Mouse (Mus musculus): Measurements from ENCODE around the gene Hoxd10.
A peak's percentile ranks its signal among the peaks of the same experiment; 100 is the strongest.

Gene Hoxd10

DNA sequence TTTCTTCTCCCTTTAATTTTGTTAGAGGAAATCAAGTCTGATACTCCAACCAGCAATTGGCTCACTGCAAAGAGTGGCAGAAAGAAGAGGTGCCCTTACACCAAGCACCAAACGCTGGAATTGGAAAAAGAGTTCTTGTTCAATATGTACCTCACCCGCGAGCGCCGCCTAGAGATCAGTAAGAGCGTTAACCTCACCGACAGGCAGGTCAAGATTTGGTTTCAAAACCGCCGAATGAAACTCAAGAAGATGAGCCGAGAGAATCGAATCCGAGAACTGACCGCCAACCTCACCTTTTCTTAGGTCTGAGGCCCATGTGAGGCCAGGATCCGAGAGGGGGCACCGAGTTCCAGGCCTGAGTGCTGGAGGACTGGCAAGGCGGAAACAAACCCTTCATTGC lies 2.3 kb downstream of the Hoxd10 start:
- no peak overlapping the region for H3K4me3 ChIP-seq (replicated peaks; ENCODE audit: low read length)
- H3K27me3 ChIP-seq (ENCODE audit: insufficient read depth, low read length), result peaks cover 96% of the 10 kb centered on the region
- peaks cover 49% of the 10 kb centered on the region for H3K4me1 ChIP-seq (replicated peaks; ENCODE audit: low read depth, low read length)
- no peaks in the 10 kb centered on the region for H3K9me3 ChIP-seq (ENCODE audit: low read length)
- no peaks in the 10 kb centered on the region for H3K36me3 ChIP-seq (ENCODE audit: insufficient read depth, low read length)
- TF ChIP-seq POU5F1 (IDR thresholded peaks at IDR 0.05; ENCODE audit: borderline replicate concordance, low read length), result no peak
- TF ChIP-seq CTCF (conservative IDR thresholded peaks at IDR 0.05; ENCODE audit: low read length), result peak; percentile 85
- TF ChIP-seq NANOG (IDR thresholded peaks at IDR 0.05; ENCODE audit: borderline replicate concordance, low read length), result no peak

DNA sequence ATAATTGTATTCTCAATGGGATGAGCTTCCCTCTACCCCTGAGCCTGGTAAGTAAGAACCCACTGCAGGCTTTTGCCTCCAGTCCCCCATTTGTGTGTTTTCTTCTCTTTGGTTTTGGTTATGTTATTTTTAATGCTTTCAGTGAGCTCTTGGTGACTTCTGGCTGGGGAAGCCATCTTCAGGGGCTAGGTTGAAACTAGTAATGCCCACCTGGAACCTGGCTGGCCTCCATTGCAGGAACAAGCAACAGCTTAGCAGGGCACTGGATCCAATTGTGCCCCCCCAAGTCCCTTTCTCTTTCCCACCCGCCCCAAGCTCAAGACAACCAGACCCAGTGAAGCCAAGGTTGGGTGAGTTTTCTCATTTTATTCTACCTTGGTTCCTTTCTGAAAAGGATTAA lies 3.7 kb downstream of the Hoxd10 start:
- TF ChIP-seq CTCF (conservative IDR thresholded peaks at IDR 0.05; ENCODE audit: low read length), result no peak
- no peak for TF ChIP-seq NANOG (IDR thresholded peaks at IDR 0.05; ENCODE audit: borderline replicate concordance, low read length)
- no peaks in the 10 kb centered on the region for H3K9me3 ChIP-seq (ENCODE audit: low read length)
- H3K4me1 ChIP-seq (replicated peaks; ENCODE audit: low read depth, low read length), result peaks cover 50% of the 10 kb centered on the region
- no peaks in the 10 kb centered on the region for H3K36me3 ChIP-seq (ENCODE audit: insufficient read depth, low read length)
- H3K27me3 ChIP-seq (ENCODE audit: insufficient read depth, low read length), result peaks cover 97% of the 10 kb centered on the region
- no peak overlapping the region for H3K4me3 ChIP-seq (replicated peaks; ENCODE audit: low read length)

DNA sequence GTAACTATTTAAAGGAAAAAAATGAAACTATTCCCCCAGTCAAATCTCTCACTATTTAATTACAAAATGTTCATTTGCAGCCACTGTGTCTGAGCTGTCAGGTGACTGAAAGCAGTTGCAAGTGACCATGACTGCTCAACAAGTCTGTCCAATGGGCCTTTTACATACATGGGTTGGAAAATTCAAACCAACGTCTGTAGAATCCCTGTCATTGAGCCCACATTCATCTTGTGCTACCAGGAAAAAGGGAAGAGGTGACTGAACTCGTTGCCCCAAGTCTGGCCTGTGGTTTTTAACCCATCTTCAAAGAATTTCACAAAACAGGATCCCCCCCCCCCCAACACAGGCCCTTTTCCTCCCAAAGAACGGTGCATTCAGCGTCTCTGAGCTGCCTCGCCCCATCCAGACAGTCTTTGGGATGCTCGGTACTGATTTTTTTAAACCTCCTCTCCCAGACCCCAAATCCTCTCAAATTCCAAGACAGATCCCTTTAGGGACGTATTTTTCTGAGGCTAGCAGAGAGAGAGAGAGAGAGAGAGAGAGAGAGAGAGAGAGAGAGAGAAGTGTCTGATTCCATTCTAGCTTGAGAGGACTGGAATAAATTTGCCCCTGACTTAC lies 4.2 kb downstream of the Hoxd10 start:
- no peak overlapping the region for H3K4me3 ChIP-seq (replicated peaks; ENCODE audit: low read length)
- H3K4me1 ChIP-seq (replicated peaks; ENCODE audit: low read depth, low read length), result peaks cover 53% of the 10 kb centered on the region
- H3K27me3 ChIP-seq (ENCODE audit: insufficient read depth, low read length), result peaks cover 100% of the 10 kb centered on the region
- TF ChIP-seq CTCF (conservative IDR thresholded peaks at IDR 0.05; ENCODE audit: low read length) (no peak), POU5F1 (IDR thresholded peaks at IDR 0.05; ENCODE audit: borderline replicate concordance, low read length) (no peak), NANOG (IDR thresholded peaks at IDR 0.05; ENCODE audit: borderline replicate concordance, low read length) (no peak)
- H3K9me3 ChIP-seq (ENCODE audit: low read length), result no peaks in the 10 kb centered on the region
- no peaks in the 10 kb centered on the region for H3K36me3 ChIP-seq (ENCODE audit: insufficient read depth, low read length)

DNA sequence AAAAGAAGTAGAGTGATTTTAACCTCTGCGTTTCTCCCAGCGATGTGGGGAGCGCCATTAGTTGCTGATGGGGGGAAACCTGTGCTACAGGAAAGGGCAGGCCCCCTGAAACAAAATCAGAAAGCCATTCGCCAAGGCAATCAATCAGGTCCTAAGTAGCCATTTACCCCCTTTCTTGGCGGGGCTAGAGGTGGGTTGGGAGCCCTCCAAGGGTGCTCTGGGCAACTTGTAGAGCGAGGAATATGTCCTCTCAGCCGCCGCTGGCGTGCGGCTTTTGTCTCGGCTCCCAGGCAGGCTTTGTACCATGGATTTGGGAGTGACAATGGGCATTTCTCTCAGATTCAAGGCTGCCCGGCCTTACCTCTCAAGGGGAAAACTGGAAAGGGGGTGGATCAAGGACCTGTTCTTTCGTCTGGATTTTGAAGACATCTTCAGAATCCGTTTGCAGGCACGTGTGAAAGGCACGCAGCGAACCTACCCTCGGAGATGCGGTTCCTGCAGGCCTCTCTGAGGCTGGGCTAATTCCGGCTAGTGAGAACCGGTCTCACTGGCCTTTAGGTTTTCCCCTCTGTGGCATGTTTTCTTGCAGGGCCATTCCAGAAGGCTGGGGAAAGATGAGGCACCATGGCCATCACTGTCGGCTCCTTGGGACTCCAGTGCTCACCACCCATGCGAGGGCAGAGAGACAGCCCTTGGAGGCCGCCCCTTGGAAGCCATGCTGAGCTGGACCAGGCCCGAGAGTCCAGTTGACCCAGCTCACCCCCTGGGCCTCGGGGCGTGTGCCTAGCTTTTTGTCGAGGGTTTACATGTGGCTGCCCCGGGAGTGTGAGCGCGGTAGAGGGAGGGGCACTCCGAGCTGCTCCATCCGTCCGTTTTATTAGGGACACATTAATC lies 5.0 kb downstream of the Hoxd10 start:
- Histone ChIP-seq H3K4me3 (replicated peaks; ENCODE audit: low read length) (no peak overlapping the region), H3K36me3 (ENCODE audit: insufficient read depth, low read length) (no peaks in the 10 kb centered on the region), H3K9me3 (ENCODE audit: low read length) (no peaks in the 10 kb centered on the region), H3K27me3 (ENCODE audit: insufficient read depth, low read length) (peaks cover 100% of the 10 kb centered on the region), H3K4me1 (replicated peaks; ENCODE audit: low read depth, low read length) (peaks cover 48% of the 10 kb centered on the region)
- TF ChIP-seq NANOG (IDR thresholded peaks at IDR 0.05; ENCODE audit: borderline replicate concordance, low read length), result no peak
- TF ChIP-seq POU5F1 (IDR thresholded peaks at IDR 0.05; ENCODE audit: borderline replicate concordance, low read length), result no peak
- no peak for TF ChIP-seq CTCF (conservative IDR thresholded peaks at IDR 0.05; ENCODE audit: low read length)

DNA sequence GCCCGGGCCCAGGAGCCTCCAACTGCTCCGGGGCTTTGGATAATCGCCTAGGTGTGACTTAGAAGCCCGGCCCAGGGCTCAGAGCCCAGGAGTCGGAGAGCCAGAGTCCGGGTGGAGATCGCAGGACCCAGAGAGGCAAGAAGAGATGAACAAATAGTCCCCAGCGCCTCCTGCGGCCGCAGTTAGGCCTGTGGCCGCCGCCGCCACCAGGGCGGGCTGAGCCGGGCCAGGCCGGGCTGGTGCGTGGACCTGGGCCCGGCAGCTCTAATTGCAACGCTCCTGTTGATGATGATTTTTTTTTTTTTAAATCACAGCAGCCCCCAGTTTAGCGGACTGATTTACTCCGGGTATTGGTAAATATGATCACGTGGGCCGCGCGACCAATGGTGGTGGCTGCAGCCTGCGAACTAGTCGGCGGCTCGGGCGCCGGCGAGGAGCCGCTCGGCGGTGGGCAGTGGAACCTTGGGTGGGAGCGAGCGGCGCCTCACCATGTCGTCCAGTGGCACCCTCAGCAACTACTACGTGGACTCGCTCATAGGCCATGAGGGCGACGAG lies 5.9 kb downstream of the Hoxd10 start, which contains the start of gene Hoxd9:
Hoxd9 (plus strand) TSS at position 161 of the 555 bp plus-strand sequence.
- no peak for TF ChIP-seq NANOG (IDR thresholded peaks at IDR 0.05; ENCODE audit: borderline replicate concordance, low read length)
- TF ChIP-seq POU5F1 (IDR thresholded peaks at IDR 0.05; ENCODE audit: borderline replicate concordance, low read length), result no peak
- TF ChIP-seq CTCF (conservative IDR thresholded peaks at IDR 0.05; ENCODE audit: low read length), result no peak
- Histone ChIP-seq H3K4me1 (replicated peaks; ENCODE audit: low read depth, low read length) (peaks cover 38% of the 10 kb centered on the region), H3K9me3 (ENCODE audit: low read length) (no peaks in the 10 kb centered on the region), H3K27me3 (ENCODE audit: insufficient read depth, low read length) (peaks cover 97% of the 10 kb centered on the region), H3K4me3 (replicated peaks; ENCODE audit: low read length) (peak within 1 kb of the TSS; percentile 64), H3K36me3 (ENCODE audit: insufficient read depth, low read length) (no peaks in the 10 kb centered on the region)

DNA sequence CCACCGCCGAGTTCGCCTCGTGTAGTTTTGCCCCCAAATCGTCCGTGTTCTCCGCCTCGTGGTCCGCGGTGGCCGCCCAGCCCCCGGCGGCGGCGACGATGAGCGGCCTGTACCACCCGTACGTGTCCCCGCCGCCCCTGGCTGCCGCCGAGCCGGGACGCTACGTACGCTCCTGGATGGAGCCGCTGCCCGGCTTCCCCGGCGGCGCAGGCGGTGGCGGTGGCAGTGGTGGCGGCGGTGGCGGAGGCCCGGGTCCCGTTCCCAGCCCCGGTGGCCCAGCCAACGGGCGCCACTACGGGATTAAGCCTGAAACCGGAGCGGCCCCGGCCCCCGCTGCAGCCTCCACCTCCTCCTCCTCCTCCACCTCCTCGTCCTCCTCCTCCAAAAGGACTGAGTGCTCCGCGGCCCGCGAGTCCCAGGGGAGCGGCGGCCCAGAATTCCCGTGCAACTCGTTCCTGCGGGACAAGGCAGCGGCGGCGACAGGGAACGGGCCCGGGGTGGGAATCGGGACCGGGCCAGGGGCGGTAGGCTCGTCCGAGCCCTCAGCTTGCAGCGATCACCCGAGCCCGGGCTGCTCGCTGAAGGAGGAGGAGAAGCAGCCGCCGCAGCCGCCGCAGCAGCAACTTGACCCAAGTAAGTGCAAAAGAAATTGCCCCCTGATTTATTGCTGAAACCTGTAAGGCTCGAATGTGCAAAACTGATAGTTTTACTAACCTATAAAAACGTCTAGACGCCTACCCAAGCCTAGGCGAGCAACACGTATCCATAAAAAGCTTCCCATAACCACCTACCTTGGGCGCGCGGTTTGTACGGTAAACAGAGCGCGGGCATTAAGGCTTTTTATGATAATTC lies 6.7 kb downstream of the Hoxd10 start:
- Histone ChIP-seq H3K27me3 (ENCODE audit: insufficient read depth, low read length) (peaks cover 97% of the 10 kb centered on the region), H3K4me1 (replicated peaks; ENCODE audit: low read depth, low read length) (peaks cover 31% of the 10 kb centered on the region), H3K36me3 (ENCODE audit: insufficient read depth, low read length) (no peaks in the 10 kb centered on the region), H3K4me3 (replicated peaks; ENCODE audit: low read length) (peak overlapping the region; percentile 64), H3K9me3 (ENCODE audit: low read length) (no peaks in the 10 kb centered on the region)
- TF ChIP-seq NANOG (IDR thresholded peaks at IDR 0.05; ENCODE audit: borderline replicate concordance, low read length) (no peak), POU5F1 (IDR thresholded peaks at IDR 0.05; ENCODE audit: borderline replicate concordance, low read length) (no peak), CTCF (conservative IDR thresholded peaks at IDR 0.05; ENCODE audit: low read length) (no peak)

DNA sequence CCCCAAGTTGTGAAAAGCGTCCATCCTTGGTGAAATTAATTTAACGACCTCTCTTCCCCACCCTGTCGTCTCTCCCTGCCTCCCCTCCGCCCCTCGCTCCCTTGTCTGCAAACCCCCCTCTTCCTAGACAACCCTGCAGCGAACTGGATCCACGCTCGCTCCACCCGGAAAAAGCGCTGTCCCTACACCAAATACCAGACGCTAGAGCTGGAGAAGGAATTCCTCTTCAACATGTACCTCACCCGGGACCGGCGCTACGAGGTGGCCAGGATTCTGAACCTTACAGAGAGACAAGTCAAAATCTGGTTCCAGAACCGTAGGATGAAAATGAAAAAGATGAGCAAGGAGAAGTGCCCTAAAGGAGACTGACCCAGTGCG lies 7.3 kb downstream of the Hoxd10 start:
- peak overlapping the region; percentile 64; the same call in 1 of the 2 replicates for H3K4me3 ChIP-seq (replicated peaks; ENCODE audit: low read length)
- H3K27me3 ChIP-seq (ENCODE audit: insufficient read depth, low read length), result peaks cover 97% of the 10 kb centered on the region
- no peaks in the 10 kb centered on the region for H3K9me3 ChIP-seq (ENCODE audit: low read length)
- no peaks in the 10 kb centered on the region for H3K36me3 ChIP-seq (ENCODE audit: insufficient read depth, low read length)
- TF ChIP-seq NANOG (IDR thresholded peaks at IDR 0.05; ENCODE audit: borderline replicate concordance, low read length), result no peak
- TF ChIP-seq CTCF (conservative IDR thresholded peaks at IDR 0.05; ENCODE audit: low read length), result no peak
- TF ChIP-seq POU5F1 (IDR thresholded peaks at IDR 0.05; ENCODE audit: borderline replicate concordance, low read length), result no peak
- H3K4me1 ChIP-seq (replicated peaks; ENCODE audit: low read depth, low read length), result peaks cover 34% of the 10 kb centered on the region

Measured in E14TG2a.4 (cell line).